Mouse (Mus musculus) CH12.LX (cell line): ENCODE measurements around the gene Pofut2. TPM values are rescaled to one million over a fixed set of nuclear protein-coding genes. Genes with fewer than 3 reads are reported as not detected.

Source experiments
- DNase-seq: peaks from one replicate; pipeline ENCODE4 v3.0.0-alpha.2; 2013; ENCODE audit errors: extremely low read depth
- H3K27ac ChIP-seq: 2 replicates; pipeline ENCODE4 v1.5.1; 2012; ENCODE audit warnings: low read depth, mild to moderate bottlenecking, control low read depth, moderate library complexity; ENCODE audit not compliant: insufficient read depth
- H3K27me3 ChIP-seq: replicated peaks from 2 replicates; pipeline ENCODE3; 2012; ENCODE audit warnings: inconsistent platforms
- H3K36me3 ChIP-seq, 2 experiments: replicated peaks in 1 of 2; 2 replicates each; pipeline versions ENCODE3 to v1.6.1; 2012; ENCODE audit warnings: inconsistent platforms in 1 of 2, low read length in 1 of 2, mild to moderate bottlenecking in 1 of 2, mixed read lengths in 1 of 2, moderate library complexity in 1 of 2; ENCODE audit not compliant: control insufficient read depth in 1 of 2, insufficient read depth in 1 of 2
- H3K4me1 ChIP-seq, 2 experiments: 2 replicates each; pipeline ENCODE4 v1.6.1; 2012; ENCODE audit warnings: inconsistent platforms in 1 of 2, moderate library complexity in 1 of 2; ENCODE audit not compliant: insufficient read depth in 2 of 2, control insufficient read depth in 1 of 2
- H3K4me2 ChIP-seq: 2 replicates; pipeline ENCODE4 v1.6.1; 2012; ENCODE audit warnings: low read depth, mild to moderate bottlenecking, control low read depth; ENCODE audit not compliant: poor library complexity, insufficient read depth, severe bottlenecking
- H3K4me3 ChIP-seq, 3 experiments: fragments of 150-350 bp in 1 of 3; sonication (generic) in 1 of 3; replicated peaks in 1 of 3; 2 replicates each; pipeline versions ENCODE3 to v1.5.1; 2011 to 2012; ENCODE audit warnings: low read depth in 2 of 3, low read length in 2 of 3, mild to moderate bottlenecking in 2 of 3, moderate library complexity in 2 of 3, control low read depth in 1 of 3, improper control_type of control experiment in 1 of 3, inconsistent platforms in 1 of 3, mixed read lengths in 1 of 3; ENCODE audit not compliant: poor library complexity in 1 of 3
- H3K79me2 ChIP-seq: replicated peaks from 2 replicates; pipeline ENCODE4 v1.6.1; 2012; ENCODE audit warnings: mild to moderate bottlenecking, moderate library complexity; ENCODE audit not compliant: control insufficient read depth, poor library complexity, insufficient read depth, severe bottlenecking; ENCODE audit errors: extremely low read depth
- H3K9ac ChIP-seq: 2 replicates; pipeline ENCODE4 v1.6.1; 2012; ENCODE audit warnings: low read depth, mild to moderate bottlenecking, control low read depth, moderate library complexity; ENCODE audit not compliant: insufficient read depth
- H3K9me3 ChIP-seq: replicated peaks from 2 replicates; pipeline ENCODE3; 2012; ENCODE audit warnings: low read length, inconsistent platforms, mixed read lengths
- BHLHE40 ChIP-seq: IDR thresholded peaks from 2 replicates; pipeline ENCODE4 v1.6.1; 2011; ENCODE audit warnings: mild to moderate bottlenecking, low read depth, low read length, improper control_type of control experiment
- CHD2 ChIP-seq: IDR thresholded peaks from 2 replicates; pipeline ENCODE4 v1.6.1; 2011; ENCODE audit warnings: low read length, improper control_type of control experiment
- CTCF ChIP-seq, 2 experiments: IDR thresholded peaks in 1 of 2; conservative IDR thresholded peaks in 1 of 2; 2 replicates each; pipeline ENCODE4 v1.5.1; 2011 to 2012; ENCODE audit warnings: low read depth in 2 of 2, low read length in 2 of 2, improper control_type of control experiment in 1 of 2, inconsistent platforms in 1 of 2, mild to moderate bottlenecking in 1 of 2, moderate library complexity in 1 of 2
- IRF4 ChIP-seq: IDR thresholded peaks from 2 replicates; pipeline ENCODE4 v1.6.1; 2014; ENCODE audit warnings: low read depth, mild to moderate bottlenecking, inconsistent platforms, low read length, improper control_type of control experiment
- JUND ChIP-seq: conservative IDR thresholded peaks from 2 replicates; pipeline ENCODE4 v1.6.1; 2011; ENCODE audit warnings: low read depth, low read length, improper control_type of control experiment
- MEF2A ChIP-seq: IDR thresholded peaks from 2 replicates; pipeline ENCODE4 v1.6.1; 2014; ENCODE audit warnings: low read depth, mild to moderate bottlenecking, inconsistent platforms, low read length, improper control_type of control experiment, borderline replicate concordance
- PAX5 ChIP-seq: IDR thresholded peaks from 2 replicates; pipeline ENCODE4 v1.6.1; 2012; ENCODE audit warnings: low read length, inconsistent platforms, mixed read lengths
- POLR2AphosphoS2 ChIP-seq: IDR thresholded peaks from 2 replicates; pipeline ENCODE4 v1.6.1; 2011; ENCODE audit warnings: low read depth, low read length, improper control_type of control experiment
- RAD21 ChIP-seq: IDR thresholded peaks from 2 replicates; pipeline ENCODE4 v1.6.1; 2011; ENCODE audit warnings: low read depth, mild to moderate bottlenecking, low read length, improper control_type of control experiment, moderate library complexity
- SIN3A ChIP-seq: IDR thresholded peaks from 2 replicates; pipeline ENCODE4 v1.6.1; 2012; ENCODE audit warnings: low read length, improper control_type of control experiment, inconsistent platforms
- SMC3 ChIP-seq: IDR thresholded peaks from 2 replicates; pipeline ENCODE4 v1.6.1; 2011; ENCODE audit warnings: low read depth, low read length, improper control_type of control experiment
- TCF12 ChIP-seq: IDR thresholded peaks from 2 replicates; pipeline ENCODE4 v1.6.1; 2014; ENCODE audit warnings: low read depth, mild to moderate bottlenecking, inconsistent platforms, low read length, improper control_type of control experiment
- USF1 ChIP-seq: IDR thresholded peaks from 2 replicates; pipeline ENCODE4 v1.6.1; 2014; ENCODE audit warnings: low read depth, mild to moderate bottlenecking, inconsistent platforms, low read length, improper control_type of control experiment
- USF2 ChIP-seq: conservative IDR thresholded peaks from 2 replicates; pipeline ENCODE4 v1.6.1; 2011; ENCODE audit warnings: low read depth, low read length, improper control_type of control experiment
- ZC3H11A ChIP-seq: IDR thresholded peaks from 2 replicates; pipeline ENCODE4 v1.6.1; 2012; ENCODE audit warnings: low read depth, mild to moderate bottlenecking, inconsistent platforms, low read length, improper control_type of control experiment
- ZKSCAN1 ChIP-seq: IDR thresholded peaks from 2 replicates; pipeline ENCODE4 v1.6.1; 2012; ENCODE audit warnings: low read depth, inconsistent platforms, low read length, improper control_type of control experiment, borderline replicate concordance
- ZNF384 ChIP-seq: IDR thresholded peaks from 2 replicates; pipeline ENCODE4 v1.6.1; 2012; ENCODE audit warnings: low read depth, low read length, improper control_type of control experiment, inconsistent platforms
- dilution Hi-C: fragments of 300-500 bp; cut with MboI; formaldehyde crosslinking; loops from 2 replicates; pipeline ENCODE4 v1.14.3; 2020; ENCODE audit warnings: low sequenced_read_pairs; ENCODE audit not compliant: extremely low pct_unique_long_range_greater_than_20kb, extremely low pct_ligation_motif_present
- in situ Hi-C: fragments of 300-500 bp; cut with MboI; formaldehyde crosslinking; loops from 3 replicates; pipeline ENCODE4 v1.14.3; 2019; ENCODE audit warnings: low sequenced_read_pairs, low pct_ligation_motif_present, low pct_unique_long_range_greater_than_20kb, mixed read lengths
- polyA plus RNA-seq: library from polyadenylated mRNA; unstranded; fragments of >175 nt; gene quantifications from 2 replicates; pipeline ENCODE4 v1.2.1, GENCODE M21; 2012; ENCODE audit warnings: low read depth; ENCODE audit not compliant: insufficient read length
- total RNA-seq, 2 experiments: library from RNA; depleted of rRNA; stranded (reverse); fragments of 300-350 nt in 1 of 2; fragments of >200 nt in 1 of 2; gene quantifications; 2 replicates each; pipeline ENCODE4 v1.2.3; 2012 to 2014

Pofut2 gene
- total and polyA plus RNA-seq, 3 experiments: 13.6 to 23.4 (median 22.0) TPM

GRCm38 (mm10) chr10:77294691-77295090, 35.7 kb downstream of the Pofut2 start:
- Histone ChIP-seq H3K9ac (no peak overlapping the region), H3K4me3 (no peak overlapping the region), H3K36me3 (peaks cover 0 to 8% of the 10 kb centered on the region in 2 experiments), H3K4me1 (peaks cover 7 to 14% of the 10 kb centered on the region in 2 experiments; a peak in 3 of 4 replicates), H3K9me3 (no peaks in the 10 kb centered on the region), H3K27me3 (no peaks in the 10 kb centered on the region), H3K4me2 (no peak overlapping the region), H3K79me2 (no peaks in the 10 kb centered on the region), H3K27ac (no peak overlapping the region)
- in situ Hi-C loops: no loop called here
- no peak for TF ChIP-seq BHLHE40
- no peak for TF ChIP-seq TCF12
- no peak for TF ChIP-seq RAD21
- no peak for TF ChIP-seq IRF4
- TF ChIP-seq CHD2: no peak
- no peak for TF ChIP-seq SIN3A
- no peak for TF ChIP-seq PAX5
- TF ChIP-seq POLR2AphosphoS2: no peak
- dilution Hi-C loops: no loop called here
- DNase-seq: no peak

DNA sequence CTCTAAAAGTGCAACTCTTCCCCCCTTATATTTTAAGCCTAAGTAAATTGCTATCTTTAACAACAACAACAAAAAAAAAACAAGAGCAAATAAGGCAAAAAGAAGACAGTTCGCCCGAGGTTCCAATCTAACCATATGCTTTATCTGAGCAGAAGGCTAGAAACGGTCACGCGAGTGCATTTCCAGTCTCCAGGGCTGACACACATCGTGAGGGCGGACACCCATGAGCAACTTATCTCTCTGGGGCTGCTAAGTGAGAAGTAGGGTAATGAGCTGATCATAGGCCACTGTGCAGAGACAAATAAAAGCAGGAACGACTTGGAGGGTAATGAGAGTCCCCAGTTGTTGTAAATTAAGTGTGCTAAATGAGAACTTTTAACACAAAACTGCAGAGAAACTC, 39.6 kb downstream of the Pofut2 start:
- no peak for DNase-seq
- Histone ChIP-seq H3K27me3 (no peaks in the 10 kb centered on the region), H3K4me3 (no peak overlapping the region), H3K4me2 (no peak overlapping the region), H3K9me3 (no peaks in the 10 kb centered on the region), H3K27ac (no peak overlapping the region)
- TF ChIP-seq POLR2AphosphoS2 (no peak), BHLHE40 (no peak), MEF2A (no peak)
- TF ChIP-seq, all 38 proteins: peak for 0
- H3K9ac ChIP-seq: no peak overlapping the region
- no peaks in the 10 kb centered on the region for H3K79me2 ChIP-seq
- dilution Hi-C loops: no loop called here
- H3K4me1 ChIP-seq: peaks cover 5 to 6% of the 10 kb centered on the region in 2 experiments; a peak in 2 of 4 replicates
- peaks cover 0 to 13% of the 10 kb centered on the region in 2 experiments for H3K36me3 ChIP-seq
- in situ Hi-C loops: no loop called here

DNA sequence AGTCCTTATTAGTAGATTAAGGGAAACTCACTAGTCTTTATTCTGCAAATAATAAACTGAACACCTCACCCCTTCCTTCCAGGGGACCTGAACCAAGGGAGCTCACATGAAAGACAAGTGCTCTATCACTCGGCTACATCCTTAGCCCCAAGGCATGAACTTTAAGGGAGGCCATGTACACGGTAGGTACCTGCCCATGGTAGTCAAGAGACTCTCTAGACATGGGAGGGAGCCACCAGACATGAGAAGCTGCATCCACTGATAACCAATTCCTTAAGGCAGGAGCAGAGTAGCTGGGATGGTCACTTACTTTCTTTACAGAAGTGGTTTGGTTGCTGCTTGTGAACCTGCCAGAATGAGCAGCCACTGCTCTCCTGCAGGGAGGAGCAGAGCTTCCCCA, 40.2 kb downstream of the Pofut2 start:
- peaks cover 5 to 6% of the 10 kb centered on the region in 2 experiments; a peak in 2 of 4 replicates for H3K4me1 ChIP-seq

More for the DNA sequence above, 40.2 kb downstream of the Pofut2 start:
- H3K27me3 ChIP-seq: no peaks in the 10 kb centered on the region
- no peaks in the 10 kb centered on the region for H3K79me2 ChIP-seq
- no peak overlapping the region for H3K4me2 ChIP-seq
- in situ Hi-C loops (no loop called here), dilution Hi-C loops (no loop called here)
- H3K4me3 ChIP-seq: no peak overlapping the region
- peaks cover 0 to 15% of the 10 kb centered on the region in 2 experiments for H3K36me3 ChIP-seq
- no peak overlapping the region for H3K27ac ChIP-seq
- no peak for DNase-seq
- TF ChIP-seq SMC3 (no peak), USF2 (no peak), ZKSCAN1 (no peak), JUND (no peak), USF1 (no peak), ZNF384 (no peak), CTCF (conservative IDR thresholded peaks at IDR 0.05 in 1 of 2, IDR thresholded peaks at IDR 0.05 in 1 of 2; ENCODE audit: low read depth in 2 of 2, low read length in 2 of 2) (no peak), ZC3H11A (no peak)
- no peak overlapping the region for H3K9ac ChIP-seq
- no peaks in the 10 kb centered on the region for H3K9me3 ChIP-seq
